Mouse (Mus musculus): ENCODE measurements around the gene F3.

- no peak for TF ChIP-seq EP300 (optimal IDR thresholded peaks at IDR 0.05)
- no peak for TF ChIP-seq CTCF (IDR thresholded peaks at IDR 0.05; ENCODE audit: low read depth)
Observed at GRCm38 (mm10) chr3:121703155-121703879, 20.0 kb upstream of the F3 start.
